Mouse (Mus musculus) small intestine, adult 10 weeks (tissue): ENCODE results near the gene Sdha. TPM values are rescaled to one million over a fixed set of nuclear protein-coding genes. Genes with fewer than 3 reads are reported as not detected.

Source experiments
- polyA plus RNA-seq: library from polyadenylated mRNA; stranded (reverse); fragments of 350-450 nt; fragmentation: Illumina TruSeq; extraction: RNeasy Lipid Tissue Mini Kit (QIAGEN cat#74804); gene quantifications from one replicate; pipeline ENCODE4 v1.2.3, GENCODE M21; 2014; ENCODE audit warnings: low replicate concordance

Gene Sdha
- polyA plus RNA-seq = 487 TPM

DNA sequence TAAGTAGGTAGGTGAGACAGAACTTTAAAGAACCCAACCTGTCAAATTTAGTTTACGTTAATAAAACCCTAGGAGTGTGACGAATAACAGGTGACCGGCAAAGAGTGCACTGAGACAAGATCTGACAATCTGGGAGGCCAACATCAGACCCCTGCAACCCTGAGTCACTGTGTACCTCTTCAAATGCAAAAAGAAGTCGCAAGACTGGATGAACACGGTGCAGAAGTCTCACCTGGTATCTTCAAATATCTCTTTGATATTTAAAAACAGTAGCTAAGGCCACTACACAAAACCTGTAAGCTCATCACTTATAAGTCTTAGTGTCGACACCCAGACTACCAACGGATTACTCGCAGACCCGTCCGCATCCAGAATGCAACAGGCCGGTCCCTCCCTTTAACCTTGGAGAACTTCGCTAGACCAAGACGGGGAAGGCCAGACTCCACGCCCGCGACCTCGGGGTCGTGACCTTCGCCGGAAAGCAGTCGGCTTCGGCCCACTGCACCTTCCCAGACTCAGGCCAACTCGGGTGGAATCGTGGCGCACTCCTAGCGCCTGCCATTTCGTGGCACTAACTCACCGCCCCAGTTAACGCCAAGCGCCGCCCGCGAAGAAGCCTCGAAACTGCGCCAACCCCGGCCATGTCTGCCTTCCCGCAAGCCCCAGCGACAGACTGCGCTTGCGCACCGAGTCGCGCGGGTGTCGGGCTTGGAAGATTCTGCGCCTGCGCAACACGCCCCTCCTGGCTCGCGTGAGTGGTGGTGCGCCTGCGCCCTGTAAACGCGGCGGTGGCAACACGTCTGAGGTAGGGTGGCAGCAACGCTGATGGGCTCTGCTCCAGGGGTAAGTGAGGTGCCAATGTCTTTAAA, at the start of gene Sdha, which contains the start of gene Ccdc127:
Sdha (minus strand) TSS at position 715 of the 869 bp plus-strand sequence.
Ccdc127 (plus strand) TSS at position 744 of the 869 bp plus-strand sequence.

DNA sequence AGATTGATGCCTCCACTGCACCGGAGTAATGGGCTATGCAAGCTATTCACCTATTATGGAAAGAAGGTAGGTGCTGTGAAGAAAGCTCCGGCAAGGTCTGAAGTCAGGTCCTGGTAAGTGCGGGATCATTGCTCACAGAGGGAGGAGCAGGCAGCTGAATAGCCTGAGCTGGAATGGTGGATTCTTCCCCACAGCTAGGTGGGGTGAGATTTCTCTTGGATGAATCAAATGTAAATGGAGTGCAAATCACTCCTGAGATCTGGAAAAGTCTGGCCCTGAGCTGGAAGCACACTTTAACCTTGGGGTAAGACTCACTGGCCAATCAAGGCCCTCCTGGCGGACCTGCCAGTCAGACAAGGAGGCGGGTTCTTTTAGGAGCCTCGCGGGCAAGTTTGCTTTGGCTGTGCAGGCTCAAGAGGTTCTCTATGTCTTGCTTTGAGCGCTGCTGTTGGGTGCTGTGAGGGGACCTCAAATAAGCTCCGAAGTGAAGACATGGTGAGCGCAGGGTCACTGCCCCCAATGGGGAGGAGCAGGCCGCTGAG, 49.3 kb upstream of the Sdha start, which contains the start of gene Ftl1-ps1:
Ftl1-ps1 (plus strand) TSS at position 397 of the 542 bp plus-strand sequence.

DNA sequence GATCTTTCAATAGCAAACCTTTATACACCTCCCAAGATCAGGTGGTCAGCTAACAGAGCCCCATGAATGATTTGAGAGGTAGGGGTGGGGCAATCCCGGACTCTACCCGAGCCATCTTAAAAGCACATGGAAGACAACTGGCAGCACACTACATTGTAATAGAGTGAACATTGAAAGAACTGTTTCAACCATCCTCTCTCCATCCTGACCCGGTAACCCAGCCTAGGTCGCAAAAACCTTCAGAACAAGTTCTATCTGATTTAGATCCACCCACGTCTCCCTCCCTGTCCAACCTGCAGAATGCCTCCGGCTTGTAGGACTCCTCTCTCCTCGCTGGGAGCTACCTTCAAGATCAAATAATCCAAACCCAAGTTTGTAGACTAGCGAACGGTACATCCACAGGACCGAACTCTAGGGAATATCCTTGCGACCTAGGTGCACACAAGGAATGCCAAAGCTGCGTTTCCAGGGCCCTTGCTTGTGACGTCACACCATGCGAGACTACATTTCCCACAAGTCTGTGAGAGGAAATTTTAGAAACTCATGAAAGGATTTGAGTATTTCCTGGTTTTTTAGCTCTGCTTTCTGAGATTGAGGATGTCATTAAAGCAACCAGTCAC, 40.4 kb upstream of the Sdha start, which contains the start of gene Zfp72:
Zfp72 (minus strand) TSS at position 466 of the 620 bp plus-strand sequence.

DNA sequence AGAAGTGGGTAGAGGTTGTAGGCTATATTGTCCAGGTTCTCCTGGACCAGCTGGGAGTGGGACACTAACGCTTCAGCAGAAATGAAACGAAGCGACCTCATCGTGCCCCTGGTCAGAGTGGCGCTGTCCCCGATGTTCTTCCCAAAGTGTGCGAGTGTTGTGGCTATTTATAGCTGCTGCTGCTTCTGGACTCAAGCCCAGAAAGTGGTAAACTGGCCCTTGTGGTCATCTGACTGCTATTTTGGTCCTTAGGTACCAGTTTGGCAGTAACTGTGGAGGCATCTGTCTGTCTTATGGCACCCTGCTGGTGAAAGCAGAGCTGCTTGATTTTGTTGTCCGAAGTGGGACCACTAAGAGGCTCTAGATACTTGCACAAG, 13.8 kb upstream of the Sdha start, which contains the start of gene Lrrc14b:
Lrrc14b (minus strand) TSS at position 147 of the 377 bp plus-strand sequence.

DNA sequence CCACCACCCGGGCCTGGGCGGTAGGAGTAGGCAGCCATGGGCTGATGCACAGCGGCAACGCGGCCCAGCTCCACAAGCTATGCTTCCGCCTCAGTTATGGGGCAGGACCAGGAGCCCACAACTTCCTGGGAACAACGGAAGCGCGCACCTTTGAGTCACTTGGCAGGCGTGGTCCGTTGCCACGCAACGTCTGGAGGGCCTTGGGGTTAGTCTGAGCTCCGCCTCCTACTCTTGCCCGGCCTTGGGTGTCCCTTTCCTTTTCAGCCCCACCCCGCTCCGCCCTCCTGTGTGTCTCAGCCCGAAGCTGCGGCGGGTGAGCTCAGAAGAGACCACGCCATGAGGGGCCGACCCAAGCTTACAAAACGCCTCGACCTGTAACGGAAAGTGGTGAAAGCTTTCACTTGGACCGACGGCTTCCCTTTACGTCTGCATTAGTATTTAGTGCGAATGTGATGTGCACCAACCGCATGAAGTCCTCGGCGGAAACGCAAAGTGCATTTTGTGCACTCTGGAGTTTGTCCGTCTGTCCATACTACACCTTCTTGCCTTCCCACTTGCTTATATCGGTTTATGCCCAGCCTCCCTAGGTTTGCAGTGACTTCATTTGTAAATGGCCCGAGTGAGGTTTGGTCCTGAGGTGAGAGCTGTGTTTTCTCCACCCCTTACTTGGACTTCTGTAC, 32.8 kb downstream of the Sdha start, which contains the start of gene Pdcd6:
Pdcd6 (minus strand) TSS at position 411 of the 680 bp plus-strand sequence.

DNA sequence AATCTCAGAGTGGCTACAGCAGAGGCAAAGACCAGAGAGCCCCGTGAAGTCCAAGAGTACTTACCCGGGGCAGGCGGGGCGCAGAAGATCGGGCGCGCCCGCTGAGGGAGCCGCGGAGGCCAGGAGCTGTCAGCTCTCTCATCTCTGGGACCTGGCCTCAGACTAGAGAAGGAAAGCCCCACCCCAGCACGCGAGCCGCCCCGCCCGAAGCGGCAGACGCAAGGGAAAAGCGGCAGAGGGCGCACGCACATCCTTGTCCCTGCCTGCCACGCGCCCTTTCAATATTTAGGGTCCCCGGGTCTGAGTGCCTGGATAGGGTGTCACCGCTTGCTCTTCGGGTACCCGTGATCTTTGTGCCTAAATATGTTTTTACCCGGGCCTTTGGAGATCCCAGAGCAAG, 57.9 kb downstream of the Sdha start, which contains the start of gene Ahrr:
Ahrr (minus strand) TSS at position 165 of the 400 bp plus-strand sequence.

Other genes starting within 250 kb of the Sdha start
- 90.4 TPM for gene Slc9a3, start 228.8 kb downstream of the Sdha start, polyA plus RNA-seq
- 32.0 TPM for gene Exoc3, start 141.5 kb downstream of the Sdha start, polyA plus RNA-seq
- 5.3 TPM for gene Ahrr, start 57.9 kb downstream of the Sdha start, polyA plus RNA-seq
- gene Pdcd6, start 32.7 kb downstream of the Sdha start, polyA plus RNA-seq = 330 TPM
- 11.3 TPM for gene Ccdc127, start within 50 bp of the Sdha start, polyA plus RNA-seq
- not detected for gene Lrrc14b, start 13.7 kb upstream of the Sdha start, polyA plus RNA-seq
- gene Zfp72, start 40.6 kb upstream of the Sdha start, polyA plus RNA-seq = 10.8 TPM
- gene Ftl1-ps1, start 49.4 kb upstream of the Sdha start, polyA plus RNA-seq = 3.9 TPM
- 107 TPM for gene Zfp825, start 143.7 kb upstream of the Sdha start, polyA plus RNA-seq